Mouse (Mus musculus) small intestine, adult 2 months (tissue): Measurements from ENCODE around the gene Gm20388. TPM values are rescaled to one million over a fixed set of nuclear protein-coding genes. Genes with fewer than 3 reads are reported as not detected.

Experiments used
- H3K27ac ChIP-seq: fragments of 200-500 bp; 2 replicates; pipeline ENCODE4 v1.5.1; 2012; ENCODE audit warnings: low read depth, low read length, control low read depth, inconsistent platforms; ENCODE audit not compliant: insufficient read depth
- H3K27me3 ChIP-seq: fragments of 200-500 bp; 2 replicates; pipeline ENCODE4 v1.6.1; 2012; ENCODE audit warnings: mild to moderate bottlenecking, moderate library complexity, low read length, inconsistent platforms; ENCODE audit not compliant: control insufficient read depth, insufficient read depth
- H3K36me3 ChIP-seq: fragments of 200-500 bp; 2 replicates; pipeline ENCODE4 v1.6.1; 2012; ENCODE audit warnings: mild to moderate bottlenecking, low read length, control low read depth, inconsistent platforms; ENCODE audit not compliant: control insufficient read depth, insufficient read depth
- H3K4me1 ChIP-seq: fragments of 200-500 bp; 2 replicates; pipeline ENCODE4 v1.6.1; 2012; ENCODE audit warnings: low read length, inconsistent platforms, mixed read lengths; ENCODE audit not compliant: control insufficient read depth, insufficient read depth, insufficient read length
- H3K4me3 ChIP-seq: fragments of 200-500 bp; 2 replicates; pipeline ENCODE4 v1.5.1; 2012; ENCODE audit warnings: low read depth, mild to moderate bottlenecking, control low read depth, inconsistent platforms, low read length, moderate library complexity
- CTCF ChIP-seq: fragments of 200-500 bp; IDR thresholded peaks from 2 replicates; pipeline ENCODE4 v1.5.1; 2012; ENCODE audit warnings: low read depth, mild to moderate bottlenecking, control low read depth, inconsistent platforms, low read length, moderate library complexity, mixed read lengths; ENCODE audit not compliant: insufficient replicate concordance, insufficient read length; ENCODE audit errors: extremely low read depth
- POLR2A ChIP-seq: fragments of 200-500 bp; IDR thresholded peaks from 2 replicates; pipeline ENCODE4 v1.6.1; 2012; ENCODE audit warnings: low read depth, mild to moderate bottlenecking, control low read depth, inconsistent platforms, low read length, moderate library complexity
- WGBS: fragments of 180-500 bp; shearing (Covaris S2); methylation state at CpG from one replicate; pipeline ENCODE4 v1.1.7; 2018; 5-methylcytosine and 5-hydroxymethylcytosine counted together
- polyA plus RNA-seq: library from polyadenylated mRNA; depleted of rRNA; stranded (reverse); fragments of >200 nt; gene quantifications from 2 replicates; pipeline ENCODE4 v1.2.3, GENCODE M21; 2012

Gene Gm20388
- polyA plus RNA-seq, 1 experiment = 37.3 TPM

DNA sequence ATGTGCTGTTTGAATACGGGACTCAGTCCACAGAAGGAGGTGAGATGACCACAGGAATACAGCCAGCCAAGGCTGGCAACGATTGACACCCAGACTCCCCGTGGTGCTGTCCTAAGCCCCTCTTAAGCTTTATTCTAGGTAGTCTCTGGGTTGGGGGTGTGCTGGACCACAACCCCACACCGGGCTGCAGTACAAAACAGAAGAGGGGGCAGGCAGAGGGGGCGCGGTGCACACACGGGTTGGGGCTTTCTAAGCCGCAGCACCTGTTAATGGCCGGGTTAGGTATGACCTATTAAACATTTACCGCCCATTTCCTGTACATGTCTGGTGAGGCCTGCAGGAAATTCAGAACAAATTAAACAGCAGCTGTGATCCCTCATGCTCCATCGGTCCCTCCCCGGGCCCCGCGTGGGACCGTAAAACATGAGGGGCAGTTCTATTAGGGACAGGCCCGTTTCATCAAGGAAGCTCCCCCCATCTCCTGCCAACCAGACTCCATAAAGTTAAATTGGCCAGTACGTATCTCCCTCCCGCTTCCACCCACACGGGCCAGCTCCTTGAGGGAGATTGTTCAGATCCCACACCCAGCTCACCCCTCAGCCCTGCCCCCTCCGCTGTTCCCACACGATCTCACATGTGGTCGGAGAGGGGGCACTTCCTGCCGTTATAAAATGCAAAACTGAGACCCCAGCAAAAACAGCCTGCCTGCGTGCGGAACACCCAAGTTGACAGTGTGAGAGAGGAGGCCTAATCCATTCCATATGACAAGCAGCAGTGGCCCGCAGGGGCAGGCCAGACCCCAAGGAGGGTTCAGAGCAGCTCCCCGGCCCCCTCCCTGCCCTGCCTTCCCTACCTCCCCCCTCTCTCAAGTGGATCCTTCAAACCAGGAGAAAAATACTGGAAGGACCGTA is 1390.1 kb downstream of the Gm20388 start:
- no peaks in the 10 kb centered on the region for H3K36me3 ChIP-seq
- WGBS = 30% methylated on average over 28 of the region's 28 CpGs
- peak overlapping the region; percentile 6; the same call in 1 of the 2 replicates for H3K4me3 ChIP-seq
- no peak overlapping the region for H3K27ac ChIP-seq
- H3K4me1 ChIP-seq = no peaks in the 10 kb centered on the region
- H3K27me3 ChIP-seq = no peaks in the 10 kb centered on the region
- TF ChIP-seq POLR2A (no peak), CTCF (no peak)

DNA sequence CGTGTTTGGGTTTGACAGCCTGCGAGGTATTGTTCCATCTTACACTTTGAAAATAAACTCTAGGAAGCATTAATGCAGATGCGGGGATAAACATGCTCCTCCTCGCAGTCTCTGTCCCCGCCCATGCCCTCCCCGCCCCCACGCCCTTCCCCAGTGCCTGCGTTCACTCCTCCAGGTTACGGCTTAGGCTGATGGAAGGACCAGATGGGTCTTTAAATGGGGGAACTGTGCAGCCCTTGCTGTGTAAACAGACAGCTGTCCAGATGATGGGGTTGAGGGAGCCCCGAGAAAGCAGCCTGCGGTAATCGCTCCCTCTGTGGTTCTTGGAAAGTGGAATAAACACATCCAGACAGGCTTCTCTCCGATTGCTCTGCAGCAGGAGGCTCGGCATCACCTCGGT is 1390.8 kb downstream of the Gm20388 start:
- no peaks in the 10 kb centered on the region for H3K4me1 ChIP-seq
- peak overlapping the region; percentile 22 for H3K4me3 ChIP-seq
- H3K27ac ChIP-seq = no peak overlapping the region
- no peaks in the 10 kb centered on the region for H3K36me3 ChIP-seq
- 45% methylated on average over 15 of the region's 15 CpGs for WGBS
- TF ChIP-seq POLR2A (no peak), CTCF (no peak)
- H3K27me3 ChIP-seq = no peaks in the 10 kb centered on the region

DNA sequence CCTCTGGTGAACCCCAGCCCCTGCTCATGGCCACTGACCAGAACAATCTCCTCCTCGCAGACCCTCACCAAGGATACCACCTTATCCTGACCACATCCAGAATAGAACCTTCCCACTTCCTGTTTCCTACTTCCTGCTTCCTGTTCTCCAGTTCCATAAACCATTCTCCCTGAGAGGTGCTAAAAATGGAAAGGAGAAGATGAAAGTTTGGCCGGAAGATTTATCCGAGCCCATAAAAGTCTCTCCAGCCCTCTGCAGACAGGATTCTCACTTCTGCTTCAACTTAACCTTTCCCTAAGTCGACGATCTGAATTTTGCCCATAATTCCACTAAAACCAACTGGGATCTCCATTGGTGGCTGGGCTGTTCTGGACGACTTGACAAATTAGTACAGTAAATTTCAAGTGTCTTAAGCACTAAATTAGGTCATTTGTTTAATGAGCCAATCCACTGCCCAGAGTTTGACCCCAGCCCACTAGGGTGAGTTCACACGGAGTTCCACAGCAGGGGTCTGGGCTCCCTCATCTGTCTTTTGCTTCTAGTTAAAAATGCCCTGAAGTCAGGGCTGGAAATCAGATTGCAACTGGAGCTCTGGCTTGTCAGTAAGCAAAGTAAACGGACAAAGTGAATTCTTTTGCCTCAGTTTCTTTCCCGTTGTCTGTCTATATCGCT is 1391.5 kb downstream of the Gm20388 start:
- TF ChIP-seq POLR2A (no peak), CTCF (no peak)
- WGBS = 68% methylated on average over 10 of the region's 10 CpGs
- Histone ChIP-seq H3K27ac (no peak overlapping the region), H3K4me1 (no peaks in the 10 kb centered on the region), H3K27me3 (no peaks in the 10 kb centered on the region), H3K4me3 (peak overlapping the region; percentile 22), H3K36me3 (no peaks in the 10 kb centered on the region)

DNA sequence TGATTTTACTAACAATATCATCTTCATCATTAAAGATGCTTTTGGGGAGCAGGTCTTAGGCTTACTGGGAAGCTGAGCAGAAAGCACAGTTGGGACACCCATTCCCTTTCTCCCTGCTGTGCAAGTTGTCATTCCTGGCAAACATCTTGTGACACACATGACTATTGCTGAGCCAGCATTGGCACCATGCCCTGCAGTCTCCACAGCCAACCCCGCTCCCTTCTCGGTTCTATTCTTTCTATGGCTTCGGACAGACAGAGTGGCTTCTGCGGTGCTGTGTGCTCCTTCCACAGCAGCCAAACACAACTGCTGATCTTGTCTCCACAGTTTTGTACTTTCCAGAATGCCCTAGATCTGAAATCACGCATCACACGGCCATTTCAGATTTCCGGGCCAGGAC is 1397.1 kb downstream of the Gm20388 start:
- TF ChIP-seq POLR2A (no peak), CTCF (no peak)
- Histone ChIP-seq H3K27me3 (0 out of 2 replicates have a peak, but pooled peaks cover 4% of the 10 kb centered on the region), H3K36me3 (no peaks in the 10 kb centered on the region), H3K27ac (no peak overlapping the region), H3K4me3 (no peak overlapping the region), H3K4me1 (no peaks in the 10 kb centered on the region)
- WGBS = 79% methylated on average over 7 of the region's 7 CpGs

DNA sequence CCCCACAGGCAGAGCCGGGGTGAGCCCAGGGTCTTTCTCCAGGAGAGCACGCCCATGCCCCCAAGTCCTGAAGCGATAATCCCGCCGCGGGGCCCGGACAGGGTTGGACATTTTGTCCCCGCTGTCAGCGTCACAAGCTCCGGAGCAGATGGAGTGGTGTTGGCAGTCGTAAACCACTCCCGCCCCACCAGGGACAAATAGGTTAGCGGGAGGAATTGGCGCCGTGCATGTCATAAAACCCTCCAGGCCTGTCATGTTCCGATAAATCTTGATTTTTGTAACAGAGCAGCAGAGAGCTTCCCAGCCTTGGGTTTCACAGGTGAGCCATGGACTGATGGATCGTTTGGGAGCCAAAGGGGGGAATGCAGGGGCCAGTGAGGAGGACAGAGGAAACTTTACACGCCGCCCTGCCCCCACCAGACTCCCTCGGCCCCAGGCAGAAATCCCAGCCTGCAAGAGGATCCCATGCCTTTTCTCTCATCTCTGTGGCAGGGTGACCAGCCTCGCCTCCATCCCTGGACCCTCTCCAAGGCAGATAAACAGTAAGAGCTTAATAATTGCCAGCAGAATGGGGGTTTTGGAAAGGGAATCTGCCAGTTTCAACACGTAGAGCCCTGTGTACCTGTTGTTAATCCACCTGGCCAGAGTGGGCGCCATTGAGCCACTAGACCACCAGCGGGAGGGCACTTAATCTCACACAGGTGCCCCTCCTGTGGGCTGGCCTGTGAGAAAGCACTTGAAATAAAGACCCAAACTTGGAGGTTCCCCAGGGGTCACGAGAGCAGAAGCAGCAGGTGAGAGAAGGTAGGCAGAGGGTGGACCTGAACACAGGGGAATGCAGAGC is 1400.6 kb downstream of the Gm20388 start:
- Histone ChIP-seq H3K36me3 (no peaks in the 10 kb centered on the region), H3K27me3 (0 out of 2 replicates have a peak, but pooled peaks cover 4% of the 10 kb centered on the region), H3K4me1 (no peaks in the 10 kb centered on the region), H3K27ac (no peak overlapping the region), H3K4me3 (no peak overlapping the region)
- no peak for TF ChIP-seq CTCF
- no peak for TF ChIP-seq POLR2A
- 17% methylated on average over 25 of the region's 25 CpGs for WGBS

DNA sequence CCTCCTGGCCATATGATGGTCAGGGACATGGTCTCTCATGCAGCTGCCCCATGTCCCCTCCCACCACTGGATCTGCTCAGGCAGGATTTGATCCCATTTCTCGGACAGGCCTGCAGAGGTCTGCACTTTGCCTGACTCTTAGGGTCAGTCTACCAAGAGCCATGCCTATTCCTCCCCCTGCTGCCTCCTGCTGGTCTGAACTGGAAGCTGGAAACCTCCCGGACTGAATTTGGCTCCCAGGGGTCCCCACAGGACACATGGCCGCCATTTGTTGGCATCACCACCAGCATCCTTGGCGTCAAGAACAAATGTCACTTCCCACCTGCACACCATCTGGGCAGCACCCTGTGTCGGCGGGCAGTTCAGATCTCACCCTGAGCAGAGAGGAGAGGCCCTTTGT is 1402.8 kb downstream of the Gm20388 start:
- 65% methylated on average over 6 of the region's 6 CpGs for whole genome bisulfite sequencing
- TF ChIP-seq POLR2A (no peak), CTCF (no peak)
- H3K36me3 ChIP-seq = no peaks in the 10 kb centered on the region
- H3K27ac ChIP-seq = no peak overlapping the region
- H3K27me3 ChIP-seq = 0 out of 2 replicates have a peak, but pooled peaks cover 4% of the 10 kb centered on the region
- H3K4me3 ChIP-seq = no peak overlapping the region
- no peaks in the 10 kb centered on the region for H3K4me1 ChIP-seq
